Mouse (Mus musculus) MEL (cell line): ENCODE measurements around the gene Igsf23.

Experiments used
- CTCF ChIP-seq, 3 experiments: IDR thresholded peaks in 2 of 3; conservative IDR thresholded peaks in 1 of 3; 2 replicates each; pipeline ENCODE4 v1.5.1; 2011 to 2012; ENCODE audit warnings: low read length in 3 of 3, low read depth in 2 of 3, mild to moderate bottlenecking in 2 of 3, improper control_type of control experiment in 1 of 3, inconsistent platforms in 1 of 3, mixed read lengths in 1 of 3, moderate library complexity in 1 of 3; ENCODE audit not compliant: control insufficient read depth in 1 of 3, insufficient read depth in 1 of 3, poor library complexity in 1 of 3, severe bottlenecking in 1 of 3
- EP300 ChIP-seq, 2 experiments: IDR thresholded peaks; 2 replicates each; pipeline ENCODE4 v1.6.1; 2011; ENCODE audit warnings: improper control_type of control experiment in 2 of 2, low read length in 2 of 2, low read depth in 1 of 2, mild to moderate bottlenecking in 1 of 2
- KAT2A ChIP-seq: conservative IDR thresholded peaks from 2 replicates; pipeline ENCODE4 v1.6.1; 2012; ENCODE audit warnings: low read depth, low read length, improper control_type of control experiment, inconsistent platforms
- POLR2A ChIP-seq, 2 experiments: IDR thresholded peaks; 2 replicates each; pipeline ENCODE4 v1.6.1; 2011 to 2012; ENCODE audit warnings: low read length in 2 of 2, mild to moderate bottlenecking in 2 of 2, control low read depth in 1 of 2, improper control_type of control experiment in 1 of 2, low read depth in 1 of 2, moderate library complexity in 1 of 2; ENCODE audit not compliant: control insufficient read depth in 1 of 2, insufficient read depth in 1 of 2, poor library complexity in 1 of 2
- TAL1 ChIP-seq: IDR thresholded peaks from 2 replicates; pipeline ENCODE4 v1.6.1; 2012; ENCODE audit warnings: mild to moderate bottlenecking, inconsistent platforms, low read length, moderate library complexity, mixed read lengths
- UBTF ChIP-seq: IDR thresholded peaks from 2 replicates; pipeline ENCODE4 v1.6.1; 2012; ENCODE audit warnings: low read depth, mild to moderate bottlenecking, inconsistent platforms, low read length, improper control_type of control experiment, moderate library complexity, borderline replicate concordance; ENCODE audit not compliant: insufficient read depth
- USF1 ChIP-seq: IDR thresholded peaks from 2 replicates; pipeline ENCODE4 v1.6.1; 2014; ENCODE audit warnings: low read depth, mild to moderate bottlenecking, inconsistent platforms, low read length, improper control_type of control experiment, moderate library complexity

GRCm38 (mm10) chr7:19889881-19890280, 60.7 kb downstream of the Igsf23 start:
- TF ChIP-seq EP300 (IDR thresholded peaks at IDR 0.05; ENCODE audit: low read depth in 1 of 2, low read length in 2 of 2) = no peak
- TF ChIP-seq KAT2A = no peak
- no peak for TF ChIP-seq POLR2A (IDR thresholded peaks at IDR 0.05; ENCODE audit: control insufficient read depth in 1 of 2, insufficient read depth in 1 of 2, low read depth in 1 of 2, low read length in 2 of 2, poor library complexity in 1 of 2)
- TF ChIP-seq UBTF = no peak
- peak; percentile 80 to 97 (median 83) for TF ChIP-seq CTCF (IDR thresholded peaks at IDR 0.05 in 2 of 3, conservative IDR thresholded peaks at IDR 0.05 in 1 of 3; ENCODE audit: control insufficient read depth in 1 of 3, insufficient read depth in 1 of 3, low read depth in 2 of 3, low read length in 3 of 3, poor library complexity in 1 of 3, severe bottlenecking in 1 of 3)
- no peak for TF ChIP-seq USF1
- TF ChIP-seq TAL1 = no peak
